Mouse (Mus musculus): ENCODE data around the gene Tbx10.

GRCm38 (mm10) chr19:3950331-3950730 lies 42.2 kb upstream of the Tbx10 start:
- TF ChIP-seq POLR2A (IDR thresholded peaks at IDR 0.05; ENCODE audit: low read depth, low read length) (no peak), CTCF (conservative IDR thresholded peaks at IDR 0.05; ENCODE audit: insufficient read depth, insufficient read length, low read depth, low read length) (no peak)

All from kidney, adult 2 months (tissue).